Mouse (Mus musculus): ENCODE measurements around the gene Nudt16l1. TPM values are rescaled to one million over a fixed set of nuclear protein-coding genes. Genes with fewer than 3 reads are reported as not detected.

Gene Nudt16l1
- polyA plus RNA-seq, 1 experiment from 2014 or later: 97.4 TPM

- 87% methylated on average over 8 of the region's 8 CpGs for WGBS
- no peaks in the 10 kb centered on the region for H3K9me3 ChIP-seq (replicated peaks)
- peaks cover 17% of the 10 kb centered on the region for H3K36me3 ChIP-seq
- no peak overlapping the region for H3K4me2 ChIP-seq
- ATAC-seq (replicated peaks; ENCODE audit: insufficient number of reproducible peaks, insufficient read depth, low FRiP score, low read depth): no peak
- no peak overlapping the region for H3K9ac ChIP-seq
- H3K27ac ChIP-seq: no peak overlapping the region; the same call in 1 of the 2 replicates
- H3K27me3 ChIP-seq: no peaks in the 10 kb centered on the region
- peaks cover 15% of the 10 kb centered on the region for H3K4me1 ChIP-seq (replicated peaks)
- H3K4me3 ChIP-seq: no peak overlapping the region
Measured at GRCm38 (mm10) chr16:4960260-4960659, 21.7 kb downstream of the Nudt16l1 start.

GRCm38 (mm10) chr16:4963346-4963745, 24.8 kb downstream of the Nudt16l1 start:
- Histone ChIP-seq H3K36me3 (no peaks in the 10 kb centered on the region; the same call in 1 of the 2 replicates), H3K9ac (peak overlapping the region; percentile 94), H3K4me2 (peak overlapping the region; percentile 89), H3K9me3 (replicated peaks) (no peaks in the 10 kb centered on the region), H3K4me3 (peak overlapping the region; percentile 100), H3K27me3 (no peaks in the 10 kb centered on the region), H3K4me1 (replicated peaks) (peaks cover 19% of the 10 kb centered on the region), H3K27ac (no peak overlapping the region; the same call in 1 of the 2 replicates)
- WGBS: 44% methylated on average over 9 of the region's 9 CpGs
- ATAC-seq (replicated peaks; ENCODE audit: insufficient number of reproducible peaks, insufficient read depth, low FRiP score, low read depth): no peak

GRCm38 (mm10) chr16:4963797-4964709, 25.5 kb downstream of the Nudt16l1 start, which contains the start of gene Anks3:
Gene Anks3, minus strand, starts transcription at chr16:4964205.
- peaks cover 19% of the 10 kb centered on the region for H3K4me1 ChIP-seq (replicated peaks)
- peak within 1 kb of the TSS; percentile 100 for H3K4me3 ChIP-seq
- no peaks in the 10 kb centered on the region; the same call in 1 of the 2 replicates for H3K36me3 ChIP-seq
- peak within 1 kb of the TSS; percentile 89 for H3K4me2 ChIP-seq
- no peaks in the 10 kb centered on the region for H3K9me3 ChIP-seq (replicated peaks)
- ATAC-seq (replicated peaks; ENCODE audit: insufficient number of reproducible peaks, insufficient read depth, low FRiP score, low read depth): peak; percentile 96
- H3K27me3 ChIP-seq: no peaks in the 10 kb centered on the region
- WGBS: under 1% methylated on average over 76 of the region's 76 CpGs
- H3K27ac ChIP-seq: peak within 1 kb of the TSS; percentile 86
- H3K9ac ChIP-seq: peak within 1 kb of the TSS; percentile 94

- Histone ChIP-seq H3K4me1 (replicated peaks) (peaks cover 19% of the 10 kb centered on the region), H3K4me2 (peak overlapping the region; percentile 89), H3K27ac (peak overlapping the region; percentile 86), H3K9ac (peak overlapping the region; percentile 94), H3K4me3 (peak overlapping the region; percentile 100), H3K27me3 (no peaks in the 10 kb centered on the region), H3K36me3 (no peaks in the 10 kb centered on the region; the same call in 1 of the 2 replicates), H3K9me3 (replicated peaks) (no peaks in the 10 kb centered on the region)
- 0 out of 2 replicates have a peak, but pooled peaks have one; percentile 2 for ATAC-seq (replicated peaks; ENCODE audit: insufficient number of reproducible peaks, insufficient read depth, low FRiP score, low read depth)
- 18% methylated on average over 13 of the region's 13 CpGs for WGBS
Measured at GRCm38 (mm10) chr16:4964731-4965391, 26.3 kb downstream of the Nudt16l1 start.

GRCm38 (mm10) chr16:4965392-4966129, 27.0 kb downstream of the Nudt16l1 start:
- Histone ChIP-seq H3K9ac (no peak overlapping the region), H3K27ac (no peak overlapping the region), H3K4me2 (peak overlapping the region; percentile 89; the same call in 1 of the 2 replicates), H3K4me3 (peak overlapping the region; percentile 100; the same call in 1 of the 2 replicates), H3K9me3 (replicated peaks) (no peaks in the 10 kb centered on the region), H3K36me3 (no peaks in the 10 kb centered on the region; the same call in 1 of the 2 replicates), H3K27me3 (no peaks in the 10 kb centered on the region), H3K4me1 (replicated peaks) (peaks cover 19% of the 10 kb centered on the region)
- 87% methylated on average over 8 of the region's 8 CpGs for WGBS
- no peak for ATAC-seq (replicated peaks; ENCODE audit: insufficient number of reproducible peaks, insufficient read depth, low FRiP score, low read depth)

GRCm38 (mm10) chr16:4968426-4968825, 29.9 kb downstream of the Nudt16l1 start:
- Histone ChIP-seq H3K4me2 (no peak overlapping the region), H3K4me1 (replicated peaks) (peaks cover 14% of the 10 kb centered on the region), H3K9me3 (replicated peaks) (no peaks in the 10 kb centered on the region), H3K27me3 (no peaks in the 10 kb centered on the region), H3K36me3 (no peaks in the 10 kb centered on the region), H3K27ac (no peak overlapping the region), H3K9ac (no peak overlapping the region), H3K4me3 (no peak overlapping the region)
- 71% methylated on average over 3 of the region's 3 CpGs for WGBS
- no peak for ATAC-seq (replicated peaks; ENCODE audit: insufficient number of reproducible peaks, insufficient read depth, low FRiP score, low read depth)

- Histone ChIP-seq H3K9ac (no peak overlapping the region), H3K4me3 (no peak overlapping the region), H3K4me2 (no peak overlapping the region), H3K4me1 (replicated peaks) (peaks cover 13% of the 10 kb centered on the region), H3K27ac (no peak overlapping the region), H3K9me3 (replicated peaks) (no peaks in the 10 kb centered on the region), H3K27me3 (no peaks in the 10 kb centered on the region), H3K36me3 (no peaks in the 10 kb centered on the region)
- WGBS: 71% methylated on average over 5 of the region's 5 CpGs
- no peak for ATAC-seq (replicated peaks; ENCODE audit: insufficient number of reproducible peaks, insufficient read depth, low FRiP score, low read depth)
Measured at GRCm38 (mm10) chr16:4969055-4969843, 30.7 kb downstream of the Nudt16l1 start.

- no peaks in the 10 kb centered on the region for H3K27me3 ChIP-seq
- 44% methylated on average over 4 of the region's 4 CpGs for WGBS
- H3K4me2 ChIP-seq: no peak overlapping the region
- no peak for ATAC-seq (replicated peaks; ENCODE audit: insufficient number of reproducible peaks, insufficient read depth, low FRiP score, low read depth)
- no peaks in the 10 kb centered on the region for H3K9me3 ChIP-seq (replicated peaks)
- no peaks in the 10 kb centered on the region for H3K36me3 ChIP-seq
- no peak overlapping the region for H3K4me3 ChIP-seq
- 0 out of 2 replicates have a peak overlapping the region, but pooled peaks have one; percentile 4 for H3K27ac ChIP-seq
- no peak overlapping the region for H3K9ac ChIP-seq
- H3K4me1 ChIP-seq (replicated peaks): 0 out of 2 replicates have a peak, but pooled peaks cover 6% of the 10 kb centered on the region
Measured at GRCm38 (mm10) chr16:4971626-4972025, 33.1 kb downstream of the Nudt16l1 start.

- ATAC-seq (replicated peaks; ENCODE audit: insufficient number of reproducible peaks, insufficient read depth, low FRiP score, low read depth): no peak
- Histone ChIP-seq H3K27ac (no peak overlapping the region), H3K9ac (no peak overlapping the region), H3K4me2 (no peak overlapping the region), H3K27me3 (no peaks in the 10 kb centered on the region), H3K4me3 (no peak overlapping the region), H3K4me1 (replicated peaks) (peaks cover 21% of the 10 kb centered on the region), H3K36me3 (no peaks in the 10 kb centered on the region), H3K9me3 (replicated peaks) (no peaks in the 10 kb centered on the region)
- WGBS: 81% methylated on average over 5 of the region's 5 CpGs
Measured at GRCm38 (mm10) chr16:4974521-4974920, 36.0 kb downstream of the Nudt16l1 start.

- Histone ChIP-seq H3K9ac (no peak overlapping the region), H3K36me3 (no peaks in the 10 kb centered on the region), H3K9me3 (replicated peaks) (no peaks in the 10 kb centered on the region), H3K27ac (no peak overlapping the region), H3K4me3 (no peak overlapping the region), H3K4me2 (no peak overlapping the region), H3K27me3 (no peaks in the 10 kb centered on the region), H3K4me1 (replicated peaks) (peaks cover 26% of the 10 kb centered on the region)
- no peak for ATAC-seq (replicated peaks; ENCODE audit: insufficient number of reproducible peaks, insufficient read depth, low FRiP score, low read depth)
- 65% methylated on average over 2 of the region's 2 CpGs for WGBS
Measured at GRCm38 (mm10) chr16:4976180-4976579, 37.6 kb downstream of the Nudt16l1 start.
